Mouse (Mus musculus) CH12.LX (cell line): ENCODE data around the gene Tmem11. TPM values are rescaled to one million over a fixed set of nuclear protein-coding genes. Genes with fewer than 3 reads are reported as not detected.

ENCODE experiments used
- DNase-seq: peaks from one replicate; pipeline ENCODE4 v3.0.0-alpha.2; 2013; ENCODE audit errors: extremely low read depth
- H3K27ac ChIP-seq: 2 replicates; pipeline ENCODE4 v1.5.1; 2012; ENCODE audit warnings: low read depth, mild to moderate bottlenecking, control low read depth, moderate library complexity; ENCODE audit not compliant: insufficient read depth
- H3K27me3 ChIP-seq: replicated peaks from 2 replicates; pipeline ENCODE3; 2012; ENCODE audit warnings: inconsistent platforms
- H3K36me3 ChIP-seq, 2 experiments: replicated peaks in 1 of 2; 2 replicates each; pipeline versions ENCODE3 to v1.6.1; 2012; ENCODE audit warnings: inconsistent platforms in 1 of 2, low read length in 1 of 2, mild to moderate bottlenecking in 1 of 2, mixed read lengths in 1 of 2, moderate library complexity in 1 of 2; ENCODE audit not compliant: control insufficient read depth in 1 of 2, insufficient read depth in 1 of 2
- H3K4me1 ChIP-seq, 2 experiments: 2 replicates each; pipeline ENCODE4 v1.6.1; 2012; ENCODE audit warnings: inconsistent platforms in 1 of 2, moderate library complexity in 1 of 2; ENCODE audit not compliant: insufficient read depth in 2 of 2, control insufficient read depth in 1 of 2
- H3K4me2 ChIP-seq: 2 replicates; pipeline ENCODE4 v1.6.1; 2012; ENCODE audit warnings: low read depth, mild to moderate bottlenecking, control low read depth; ENCODE audit not compliant: poor library complexity, insufficient read depth, severe bottlenecking
- H3K4me3 ChIP-seq, 3 experiments: fragments of 150-350 bp in 1 of 3; sonication (generic) in 1 of 3; replicated peaks in 1 of 3; 2 replicates each; pipeline versions ENCODE3 to v1.5.1; 2011 to 2012; ENCODE audit warnings: low read depth in 2 of 3, low read length in 2 of 3, mild to moderate bottlenecking in 2 of 3, moderate library complexity in 2 of 3, control low read depth in 1 of 3, improper control_type of control experiment in 1 of 3, inconsistent platforms in 1 of 3, mixed read lengths in 1 of 3; ENCODE audit not compliant: poor library complexity in 1 of 3
- H3K79me2 ChIP-seq: replicated peaks from 2 replicates; pipeline ENCODE4 v1.6.1; 2012; ENCODE audit warnings: mild to moderate bottlenecking, moderate library complexity; ENCODE audit not compliant: control insufficient read depth, poor library complexity, insufficient read depth, severe bottlenecking; ENCODE audit errors: extremely low read depth
- H3K9ac ChIP-seq: 2 replicates; pipeline ENCODE4 v1.6.1; 2012; ENCODE audit warnings: low read depth, mild to moderate bottlenecking, control low read depth, moderate library complexity; ENCODE audit not compliant: insufficient read depth
- H3K9me3 ChIP-seq: replicated peaks from 2 replicates; pipeline ENCODE3; 2012; ENCODE audit warnings: low read length, inconsistent platforms, mixed read lengths
- BHLHE40 ChIP-seq: IDR thresholded peaks from 2 replicates; pipeline ENCODE4 v1.6.1; 2011; ENCODE audit warnings: mild to moderate bottlenecking, low read depth, low read length, improper control_type of control experiment
- CHD1 ChIP-seq: IDR thresholded peaks from 2 replicates; pipeline ENCODE4 v1.6.1; 2012; ENCODE audit warnings: low read depth, low read length, improper control_type of control experiment, inconsistent platforms
- CHD2 ChIP-seq: IDR thresholded peaks from 2 replicates; pipeline ENCODE4 v1.6.1; 2011; ENCODE audit warnings: low read length, improper control_type of control experiment
- CTCF ChIP-seq, 2 experiments: IDR thresholded peaks in 1 of 2; conservative IDR thresholded peaks in 1 of 2; 2 replicates each; pipeline ENCODE4 v1.5.1; 2011 to 2012; ENCODE audit warnings: low read depth in 2 of 2, low read length in 2 of 2, improper control_type of control experiment in 1 of 2, inconsistent platforms in 1 of 2, mild to moderate bottlenecking in 1 of 2, moderate library complexity in 1 of 2
- E2F4 ChIP-seq: IDR thresholded peaks from 2 replicates; pipeline ENCODE4 v1.6.1; 2011; ENCODE audit warnings: low read depth, low read length, improper control_type of control experiment; ENCODE audit not compliant: insufficient replicate concordance
- ELF1 ChIP-seq: IDR thresholded peaks from 2 replicates; pipeline ENCODE4 v1.6.1; 2014; ENCODE audit warnings: low read depth, mild to moderate bottlenecking, inconsistent platforms, low read length, improper control_type of control experiment
- EP300 ChIP-seq: IDR thresholded peaks from 2 replicates; pipeline ENCODE4 v1.6.1; 2011; ENCODE audit warnings: low read length, improper control_type of control experiment
- ETS1 ChIP-seq: conservative IDR thresholded peaks from 2 replicates; pipeline ENCODE4 v1.6.1; 2012; ENCODE audit warnings: low read depth, mild to moderate bottlenecking, inconsistent platforms, low read length, improper control_type of control experiment, moderate library complexity
- GABPA ChIP-seq: IDR thresholded peaks from 2 replicates; pipeline ENCODE4 v1.6.1; 2012; ENCODE audit warnings: low read depth, low read length, improper control_type of control experiment, inconsistent platforms; ENCODE audit not compliant: insufficient replicate concordance
- HCFC1 ChIP-seq: IDR thresholded peaks from 2 replicates; pipeline ENCODE4 v1.6.1; 2012; ENCODE audit warnings: low read depth, mild to moderate bottlenecking, inconsistent platforms, low read length, improper control_type of control experiment
- IRF4 ChIP-seq: IDR thresholded peaks from 2 replicates; pipeline ENCODE4 v1.6.1; 2014; ENCODE audit warnings: low read depth, mild to moderate bottlenecking, inconsistent platforms, low read length, improper control_type of control experiment
- JUN ChIP-seq: IDR thresholded peaks from 2 replicates; pipeline ENCODE4 v1.6.1; 2011; ENCODE audit warnings: low read depth, mild to moderate bottlenecking, low read length, improper control_type of control experiment, moderate library complexity; ENCODE audit not compliant: insufficient read depth
- JUND ChIP-seq: conservative IDR thresholded peaks from 2 replicates; pipeline ENCODE4 v1.6.1; 2011; ENCODE audit warnings: low read depth, low read length, improper control_type of control experiment
- KAT2A ChIP-seq: IDR thresholded peaks from 2 replicates; pipeline ENCODE4 v1.6.1; 2012; ENCODE audit warnings: low read length, improper control_type of control experiment, inconsistent platforms; ENCODE audit not compliant: insufficient replicate concordance
- MAFK ChIP-seq: IDR thresholded peaks from 2 replicates; pipeline ENCODE4 v1.6.1; 2011; ENCODE audit warnings: low read length, improper control_type of control experiment; ENCODE audit not compliant: insufficient replicate concordance
- MAX ChIP-seq: IDR thresholded peaks from 2 replicates; pipeline ENCODE4 v1.6.1; 2011; ENCODE audit warnings: low read length, improper control_type of control experiment
- MAZ ChIP-seq: IDR thresholded peaks from 2 replicates; pipeline ENCODE4 v1.6.1; 2012; ENCODE audit warnings: low read depth, mild to moderate bottlenecking, inconsistent platforms, low read length, improper control_type of control experiment, moderate library complexity
- MEF2A ChIP-seq: IDR thresholded peaks from 2 replicates; pipeline ENCODE4 v1.6.1; 2014; ENCODE audit warnings: low read depth, mild to moderate bottlenecking, inconsistent platforms, low read length, improper control_type of control experiment, borderline replicate concordance
- MXI1 ChIP-seq: IDR thresholded peaks from 2 replicates; pipeline ENCODE4 v1.6.1; 2011; ENCODE audit warnings: mild to moderate bottlenecking, low read depth, low read length, improper control_type of control experiment
- MYC ChIP-seq: IDR thresholded peaks from 2 replicates; pipeline ENCODE4 v1.6.1; 2011; ENCODE audit warnings: low read depth, mild to moderate bottlenecking, improper control_type of control experiment, low read length
- NELFE ChIP-seq: IDR thresholded peaks from 2 replicates; pipeline ENCODE4 v1.6.1; 2011; ENCODE audit warnings: low read depth, low read length, improper control_type of control experiment
- NRF1 ChIP-seq: IDR thresholded peaks from 2 replicates; pipeline ENCODE4 v1.6.1; 2014; ENCODE audit warnings: low read depth, mild to moderate bottlenecking, inconsistent platforms, low read length, improper control_type of control experiment, moderate library complexity
- PAX5 ChIP-seq: IDR thresholded peaks from 2 replicates; pipeline ENCODE4 v1.6.1; 2012; ENCODE audit warnings: low read length, inconsistent platforms, mixed read lengths
- POLR2A ChIP-seq: IDR thresholded peaks from 2 replicates; pipeline ENCODE4 v1.6.1; 2011; ENCODE audit warnings: low read depth, mild to moderate bottlenecking, improper control_type of control experiment, low read length
- POLR2AphosphoS2 ChIP-seq: IDR thresholded peaks from 2 replicates; pipeline ENCODE4 v1.6.1; 2011; ENCODE audit warnings: low read depth, low read length, improper control_type of control experiment
- RAD21 ChIP-seq: IDR thresholded peaks from 2 replicates; pipeline ENCODE4 v1.6.1; 2011; ENCODE audit warnings: low read depth, mild to moderate bottlenecking, low read length, improper control_type of control experiment, moderate library complexity
- RCOR1 ChIP-seq: conservative IDR thresholded peaks from 2 replicates; pipeline ENCODE4 v1.6.1; 2012; ENCODE audit warnings: low read depth, mild to moderate bottlenecking, inconsistent platforms, low read length, improper control_type of control experiment
- SIN3A ChIP-seq: IDR thresholded peaks from 2 replicates; pipeline ENCODE4 v1.6.1; 2012; ENCODE audit warnings: low read length, improper control_type of control experiment, inconsistent platforms
- SMC3 ChIP-seq: IDR thresholded peaks from 2 replicates; pipeline ENCODE4 v1.6.1; 2011; ENCODE audit warnings: low read depth, low read length, improper control_type of control experiment
- TBP ChIP-seq: conservative IDR thresholded peaks from 2 replicates; pipeline ENCODE4 v1.6.1; 2011; ENCODE audit warnings: low read depth, low read length, improper control_type of control experiment
- TCF12 ChIP-seq: IDR thresholded peaks from 2 replicates; pipeline ENCODE4 v1.6.1; 2014; ENCODE audit warnings: low read depth, mild to moderate bottlenecking, inconsistent platforms, low read length, improper control_type of control experiment
- UBTF ChIP-seq: IDR thresholded peaks from 2 replicates; pipeline ENCODE4 v1.6.1; 2012; ENCODE audit warnings: low read depth, mild to moderate bottlenecking, inconsistent platforms, low read length, improper control_type of control experiment, moderate library complexity
- USF1 ChIP-seq: IDR thresholded peaks from 2 replicates; pipeline ENCODE4 v1.6.1; 2014; ENCODE audit warnings: low read depth, mild to moderate bottlenecking, inconsistent platforms, low read length, improper control_type of control experiment
- USF2 ChIP-seq: conservative IDR thresholded peaks from 2 replicates; pipeline ENCODE4 v1.6.1; 2011; ENCODE audit warnings: low read depth, low read length, improper control_type of control experiment
- ZC3H11A ChIP-seq: IDR thresholded peaks from 2 replicates; pipeline ENCODE4 v1.6.1; 2012; ENCODE audit warnings: low read depth, mild to moderate bottlenecking, inconsistent platforms, low read length, improper control_type of control experiment
- ZKSCAN1 ChIP-seq: IDR thresholded peaks from 2 replicates; pipeline ENCODE4 v1.6.1; 2012; ENCODE audit warnings: low read depth, inconsistent platforms, low read length, improper control_type of control experiment, borderline replicate concordance
- ZMIZ1 ChIP-seq: IDR thresholded peaks from 2 replicates; pipeline ENCODE4 v1.6.1; 2012; ENCODE audit warnings: low read depth, mild to moderate bottlenecking, inconsistent platforms, low read length, improper control_type of control experiment
- ZNF384 ChIP-seq: IDR thresholded peaks from 2 replicates; pipeline ENCODE4 v1.6.1; 2012; ENCODE audit warnings: low read depth, low read length, improper control_type of control experiment, inconsistent platforms
- dilution Hi-C: fragments of 300-500 bp; cut with MboI; formaldehyde crosslinking; loops from 2 replicates; pipeline ENCODE4 v1.14.3; 2020; ENCODE audit warnings: low sequenced_read_pairs; ENCODE audit not compliant: extremely low pct_unique_long_range_greater_than_20kb, extremely low pct_ligation_motif_present
- in situ Hi-C: fragments of 300-500 bp; cut with MboI; formaldehyde crosslinking; loops from 3 replicates; pipeline ENCODE4 v1.14.3; 2019; ENCODE audit warnings: low sequenced_read_pairs, low pct_ligation_motif_present, low pct_unique_long_range_greater_than_20kb, mixed read lengths
- polyA plus RNA-seq: library from polyadenylated mRNA; unstranded; fragments of >175 nt; gene quantifications from 2 replicates; pipeline ENCODE4 v1.2.1, GENCODE M21; 2012; ENCODE audit warnings: low read depth; ENCODE audit not compliant: insufficient read length
- total RNA-seq, 2 experiments: library from RNA; depleted of rRNA; stranded (reverse); fragments of 300-350 nt in 1 of 2; fragments of >200 nt in 1 of 2; gene quantifications; 2 replicates each; pipeline ENCODE4 v1.2.3; 2012 to 2014

Tmem11 gene
- total and polyA plus RNA-seq, 3 experiments = 71.1 to 117 (median 83.0) TPM

DNA sequence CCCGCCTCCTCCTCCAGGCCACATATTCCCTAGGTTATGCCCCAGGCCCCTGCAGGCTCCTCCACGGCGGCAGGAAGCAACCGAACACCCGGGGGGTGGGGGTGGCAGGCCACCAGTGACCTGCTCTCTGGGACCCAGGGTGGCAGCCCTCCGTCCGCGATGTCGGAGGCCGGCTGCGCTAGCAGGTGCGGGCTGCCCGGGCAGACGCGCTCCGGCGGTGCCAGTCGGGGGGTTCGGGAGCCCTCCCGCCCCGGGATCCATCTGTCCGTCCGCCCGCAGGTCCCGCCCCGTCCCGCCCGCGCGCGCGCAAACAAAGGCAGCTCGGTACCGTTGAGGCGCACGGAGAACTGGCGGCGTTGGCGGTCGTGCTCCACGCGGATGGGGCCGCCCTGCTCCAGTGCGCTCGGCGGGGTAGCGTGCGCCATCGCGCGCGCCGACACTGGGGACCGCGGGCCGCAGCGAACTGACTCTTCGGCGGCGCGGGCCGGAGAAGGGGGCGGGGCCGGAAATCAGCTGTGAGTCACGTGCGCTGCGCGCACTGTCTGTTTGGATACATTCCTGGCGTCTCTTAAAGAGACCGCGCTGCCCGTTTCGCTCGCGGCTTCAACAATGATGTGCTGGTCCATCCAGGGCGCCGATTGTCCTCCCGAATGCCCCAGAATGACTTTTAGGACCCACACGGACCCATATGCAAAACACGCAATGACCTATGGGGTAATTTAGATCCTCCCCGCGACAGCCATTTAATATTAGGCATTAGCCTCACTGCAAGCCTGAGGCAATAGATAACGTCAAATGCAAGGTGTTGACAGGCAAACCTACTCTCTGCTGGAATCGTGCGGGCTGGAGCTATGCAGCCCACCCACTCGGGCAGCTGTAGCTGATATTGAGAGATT lies 34.5 kb upstream of the Tmem11 start:
- Histone ChIP-seq H3K27me3 (no peaks in the 10 kb centered on the region), H3K4me3 (peak overlapping the region; percentile 69 to 86 (median 74)), H3K79me2 (no peaks in the 10 kb centered on the region), H3K27ac (no peak overlapping the region), H3K4me1 (peaks cover 7 to 28% of the 10 kb centered on the region in 2 experiments), H3K9me3 (no peaks in the 10 kb centered on the region), H3K9ac (peak overlapping the region; percentile 62), H3K36me3 (peaks cover 0 to 4% of the 10 kb centered on the region in 2 experiments), H3K4me2 (peak overlapping the region; percentile 91)
- in situ Hi-C loops = no loop called here
- dilution Hi-C loops = no loop called here
- DNase-seq = peak; percentile 87
- TF ChIP-seq IRF4 (peak; percentile 70; the same call in 1 of the 2 replicates), EP300 (no peak), MEF2A (peak; percentile 71), MAFK (no peak), HCFC1 (peak; percentile 81), SMC3 (no peak), SIN3A (peak; percentile 100), ZNF384 (no peak), PAX5 (no peak), JUN (no peak), ZMIZ1 (no peak), JUND (no peak), ETS1 (peak; percentile 88), POLR2AphosphoS2 (no peak), MXI1 (peak; percentile 98), BHLHE40 (peak; percentile 99), POLR2A (peak; percentile 63), RAD21 (no peak), NELFE (peak; percentile 67), KAT2A (peak; percentile 65; the same call in 1 of the 2 replicates), MAZ (peak; percentile 75; the same call in 1 of the 2 replicates), USF2 (peak; percentile 95), RCOR1 (peak; percentile 75; the same call in 1 of the 2 replicates), MAX (peak; percentile 98), CHD1 (no peak), MYC (peak; percentile 66; the same call in 1 of the 2 replicates), CTCF (conservative IDR thresholded peaks at IDR 0.05 in 1 of 2, IDR thresholded peaks at IDR 0.05 in 1 of 2; ENCODE audit: low read depth in 2 of 2, low read length in 2 of 2) (no peak), USF1 (peak; percentile 97), TCF12 (peak; percentile 80), ZKSCAN1 (no peak), TBP (peak; percentile 29; the same call in 1 of the 2 replicates), NRF1 (peak; percentile 77), ELF1 (peak; percentile 73), CHD2 (no peak), E2F4 (no peak), UBTF (no peak), ZC3H11A (no peak), GABPA (no peak)
- TF ChIP-seq, all 38 proteins: peak for 20
